ENCODE assay signal across 19 mouse cellular contexts in genomic region chr2:90928566-90928965, GRCm38 (mm10). TPM values are rescaled to one million over a fixed set of nuclear protein-coding genes. Genes with fewer than 3 reads are reported as not detected.
DNase-seq lines count a peak whose midpoint lies in the region; ATAC-seq and TF ChIP-seq lines count a peak whose summit lies in the region.
"Had no signal": no experiment of that assay in that cellular context is flagged by ENCODE, and none has a peak within 500 bp of the region (broad histone marks: within the 10 kb centered on the region; RNA-seq: fewer than 3 reads in every experiment).

No protein-coding gene starts in this region.

- TF ChIP-seq POLR2A in liver, adult 2 months (IDR thresholded peaks at IDR 0.05; ENCODE audit: extremely low read depth, insufficient read depth, low read length): no peak

- TF ChIP-seq CTCF in liver, adult 2 months (IDR thresholded peaks at IDR 0.05; ENCODE audit: low read depth, low read length): no peak

- peaks cover 27% of the 10 kb centered on the region for H3K4me1 ChIP-seq in liver, adult 2 months (ENCODE audit: control insufficient read depth, insufficient read depth, low read length)
- no peaks in the 10 kb centered on the region for H3K4me1 ChIP-seq in liver, embryonic 11.5 days (replicated peaks; ENCODE audit: control insufficient read depth, insufficient read depth, low read length)

- peaks cover 4% of the 10 kb centered on the region; the same call in 1 of the 2 replicates for H3K79me2 ChIP-seq in liver, adult 2 months (ENCODE audit: control insufficient read depth, insufficient read depth, low read length)

- no peak overlapping the region for H3K4me2 ChIP-seq in liver, embryonic 11.5 days

- H3K4me3 ChIP-seq in liver, adult 2 months (ENCODE audit: insufficient read depth, low read depth, low read length): no peak overlapping the region
- H3K4me3 ChIP-seq in liver, embryonic 11.5 days (ENCODE audit: low read depth, low read length): no peak overlapping the region

- H3K27me3 ChIP-seq in liver, adult 2 months (ENCODE audit: control insufficient read depth, insufficient read depth, low read length): no peaks in the 10 kb centered on the region
- no peaks in the 10 kb centered on the region for H3K27me3 ChIP-seq in liver, embryonic 11.5 days (replicated peaks; ENCODE audit: control insufficient read depth, insufficient read depth, low read length)
- H3K27me3 ChIP-seq: Patski had no signal

- no peaks in the 10 kb centered on the region for H3K36me3 ChIP-seq in liver, adult 2 months (ENCODE audit: control insufficient read depth, insufficient read depth, low read length)
- H3K36me3 ChIP-seq in liver, embryonic 11.5 days (ENCODE audit: control insufficient read depth, insufficient read depth, low read length): no peaks in the 10 kb centered on the region
- H3K36me3 ChIP-seq: G1E had no signal

- DNase-seq in liver, adult 2 months (ENCODE audit: extremely low read depth, low read depth, low spot score): peak; percentile 88
- no peak for DNase-seq in liver, embryonic 11.5 days (ENCODE audit: low spot score)
- DNase-seq: adrenal gland, adult 2 months; adrenal gland, adult 8-10 months; adrenal gland, postnatal 10 days; adrenal gland, postnatal 14 days; adrenal gland, postnatal 25 days; adrenal gland, postnatal 36 days; B cell, adult 2 months; cerebellum, adult 11 months; cerebellum, adult 11-12 months; cerebellum, adult 18-20 months; cerebellum, adult 2 months had no signal

- peak overlapping the region; percentile 98 for H3K27ac ChIP-seq in liver, adult 2 months (replicated peaks; ENCODE audit: insufficient read depth, low read depth, low read length)
- H3K27ac ChIP-seq in liver, embryonic 11.5 days (ENCODE audit: low read depth, low read length): no peak overlapping the region

- H3K9ac ChIP-seq in liver, adult 2 months (ENCODE audit: low read depth, low read length): no peak overlapping the region
- no peak overlapping the region for H3K9ac ChIP-seq in liver, embryonic 11.5 days (ENCODE audit: low read depth, low read length)

- H3K9me3 ChIP-seq in liver, embryonic 11.5 days (ENCODE audit: control insufficient read depth, low read length): no peaks in the 10 kb centered on the region
- H3K9me3 ChIP-seq: G1E had no signal

- WGBS in liver, adult 2 months: 58% methylated on average over 13 of the region's 13 CpGs
- 82% methylated on average over 13 of the region's 13 CpGs for WGBS in liver, embryonic 11.5 days

- ATAC-seq in liver, embryonic 11.5 days (replicated peaks; ENCODE audit: low FRiP score): no peak
- ATAC-seq: activated CD4-positive, CD25-positive, alpha-beta regulatory T cell, adult 4 months; CD4-positive, CD25-positive, alpha-beta regulatory T cell, adult 4 months; Patski had no signal

RNA-seq across cellular contexts. Expression of gene Celf1, which starts 11.6 kb away (rescaled TPM):
- 39.5 and 46.2 TPM in 2 replicates for total RNA-seq in liver, adult 2 months (2014; rRNA removed)
- polyA plus RNA-seq in liver, adult 2 months (2012; rRNA removed): 30.5 and 32.9 TPM in 2 replicates
- 78.1 and 90.5 TPM in 2 replicates for polyA plus RNA-seq in liver, embryonic 11.5 days (2014; fragmentation: Nextera tagmentation; extraction: Ambion mirVana)

RNA-seq across cellular contexts. Expression of gene Ndufs3, which starts 23.9 kb away (rescaled TPM):
- 191 and 201 TPM in 2 replicates for total RNA-seq in liver, adult 2 months (2014; rRNA removed)
- 199 and 205 TPM in 2 replicates for polyA plus RNA-seq in liver, adult 2 months (2012; rRNA removed)
- 223 and 236 TPM in 2 replicates for polyA plus RNA-seq in liver, embryonic 11.5 days (2014; fragmentation: Nextera tagmentation; extraction: Ambion mirVana)

RNA-seq across cellular contexts. Expression of gene Kbtbd4, which starts 24.0 kb away (rescaled TPM):
- 9.0 and 9.3 TPM in 2 replicates for total RNA-seq in liver, adult 2 months (2014; rRNA removed)
- polyA plus RNA-seq in liver, adult 2 months (2012; rRNA removed): 12.7 and 13.5 TPM in 2 replicates
- polyA plus RNA-seq in liver, embryonic 11.5 days (2014; fragmentation: Nextera tagmentation; extraction: Ambion mirVana): 32.6 and 34.4 TPM in 2 replicates

RNA-seq across cellular contexts. Expression of gene C1qtnf4, which starts 42.9 kb away (rescaled TPM):
- 0.18 and 0.67 TPM in 2 replicates for total RNA-seq in liver, adult 2 months (2014; rRNA removed)
- 1.1 and 1.4 TPM in 2 replicates for polyA plus RNA-seq in liver, adult 2 months (2012; rRNA removed)
- polyA plus RNA-seq in liver, embryonic 11.5 days (2014; fragmentation: Nextera tagmentation; extraction: Ambion mirVana): 6.6 and 6.9 TPM in 2 replicates
- total RNA-seq: CH12.LX, MEL had no signal
- polyA plus RNA-seq: G1E had no signal
